Mouse (Mus musculus): ENCODE measurements at regions not wholly inside any gene's neighbourhood (a gene's known extent, or its start where the extent isn't known, plus 50 kb on each side); places are given as distances from the start of the nearest gene placed in this dataset.

GRCm38 (mm10) chr1:44957125-44957524, 354.2 kb upstream of the Col3a1 start:
- Histone ChIP-seq H3K4me1 (ENCODE audit: control insufficient read depth, insufficient read depth, low read length) (no peaks in the 10 kb centered on the region), H3K27ac (ENCODE audit: insufficient read depth, low read length) (no peak overlapping the region), H3K27me3 (ENCODE audit: control insufficient read depth, insufficient read depth, low read length) (no peaks in the 10 kb centered on the region), H3K4me3 (replicated peaks; ENCODE audit: insufficient read depth, low read depth, low read length) (no peak overlapping the region)
- WGBS = 72% methylated on average over 4 of the region's 4 CpGs
- no peak for DNase-seq
- TF ChIP-seq CTCF (IDR thresholded peaks at IDR 0.05; ENCODE audit: borderline replicate concordance, insufficient read depth, low read depth, low read length) = no peak
- TF ChIP-seq POLR2A (IDR thresholded peaks at IDR 0.05; ENCODE audit: borderline replicate concordance, insufficient read depth, low read length) = no peak

GRCm38 (mm10) chr1:44987171-44987570, 324.2 kb upstream of the Col3a1 start:
- WGBS = 63% methylated on average over 3 of the region's 3 CpGs
- no peaks in the 10 kb centered on the region for H3K4me1 ChIP-seq (ENCODE audit: control insufficient read depth, insufficient read depth, low read length)
- TF ChIP-seq CTCF (IDR thresholded peaks at IDR 0.05; ENCODE audit: borderline replicate concordance, insufficient read depth, low read depth, low read length) (no peak), POLR2A (IDR thresholded peaks at IDR 0.05; ENCODE audit: borderline replicate concordance, insufficient read depth, low read length) (no peak)
- no peak overlapping the region for H3K4me3 ChIP-seq (replicated peaks; ENCODE audit: insufficient read depth, low read depth, low read length)
- no peaks in the 10 kb centered on the region for H3K27me3 ChIP-seq (ENCODE audit: control insufficient read depth, insufficient read depth, low read length)
- no peak overlapping the region for H3K27ac ChIP-seq (ENCODE audit: insufficient read depth, low read length)
- DNase-seq = no peak

GRCm38 (mm10) chr1:45020516-45020915, 290.8 kb upstream of the Col3a1 start:
- H3K4me3 ChIP-seq (replicated peaks; ENCODE audit: insufficient read depth, low read depth, low read length) = no peak overlapping the region
- H3K27me3 ChIP-seq (ENCODE audit: control insufficient read depth, insufficient read depth, low read length) = no peaks in the 10 kb centered on the region
- no peak for DNase-seq
- H3K27ac ChIP-seq (ENCODE audit: insufficient read depth, low read length) = no peak overlapping the region
- TF ChIP-seq POLR2A (IDR thresholded peaks at IDR 0.05; ENCODE audit: borderline replicate concordance, insufficient read depth, low read length) = no peak
- TF ChIP-seq CTCF (IDR thresholded peaks at IDR 0.05; ENCODE audit: borderline replicate concordance, insufficient read depth, low read depth, low read length) = no peak
- H3K4me1 ChIP-seq (ENCODE audit: control insufficient read depth, insufficient read depth, low read length) = no peaks in the 10 kb centered on the region

GRCm38 (mm10) chr1:45021234-45021633, 290.1 kb upstream of the Col3a1 start:
- WGBS = 51% methylated on average over 2 of the region's 2 CpGs
- H3K4me1 ChIP-seq (ENCODE audit: control insufficient read depth, insufficient read depth, low read length) = no peaks in the 10 kb centered on the region
- DNase-seq = no peak
- TF ChIP-seq CTCF (IDR thresholded peaks at IDR 0.05; ENCODE audit: borderline replicate concordance, insufficient read depth, low read depth, low read length) (no peak), POLR2A (IDR thresholded peaks at IDR 0.05; ENCODE audit: borderline replicate concordance, insufficient read depth, low read length) (no peak)
- no peak overlapping the region for H3K27ac ChIP-seq (ENCODE audit: insufficient read depth, low read length)
- no peaks in the 10 kb centered on the region for H3K27me3 ChIP-seq (ENCODE audit: control insufficient read depth, insufficient read depth, low read length)
- H3K4me3 ChIP-seq (replicated peaks; ENCODE audit: insufficient read depth, low read depth, low read length) = no peak overlapping the region

- peak in 1 of 2 experiments; percentile 0 for DNase-seq
- 87% methylated on average over 1 of the region's 1 CpGs for WGBS
These were observed 289.0 kb upstream of the Col3a1 start for GRCm38 (mm10) chr1:45022146-45022841.

GRCm38 (mm10) chr1:45023336-45023735, 288.0 kb upstream of the Col3a1 start:
- no peak overlapping the region for H3K4me3 ChIP-seq (replicated peaks; ENCODE audit: insufficient read depth, low read depth, low read length)
- no peak for TF ChIP-seq POLR2A (IDR thresholded peaks at IDR 0.05; ENCODE audit: borderline replicate concordance, insufficient read depth, low read length)
- TF ChIP-seq CTCF (IDR thresholded peaks at IDR 0.05; ENCODE audit: borderline replicate concordance, insufficient read depth, low read depth, low read length) = no peak
- H3K27ac ChIP-seq (ENCODE audit: insufficient read depth, low read length) = no peak overlapping the region
- DNase-seq = no peak
- no peaks in the 10 kb centered on the region for H3K4me1 ChIP-seq (ENCODE audit: control insufficient read depth, insufficient read depth, low read length)
- WGBS = 71% methylated on average over 3 of the region's 3 CpGs
- no peaks in the 10 kb centered on the region for H3K27me3 ChIP-seq (ENCODE audit: control insufficient read depth, insufficient read depth, low read length)

More at GRCm38 (mm10) chr1:45022146-45022841, 289.0 kb upstream of the Col3a1 start:
- no peak overlapping the region for H3K27ac ChIP-seq (ENCODE audit: insufficient read depth, low read length)
- H3K4me1 ChIP-seq (ENCODE audit: control insufficient read depth, insufficient read depth, low read length) = no peaks in the 10 kb centered on the region
- no peak overlapping the region for H3K4me3 ChIP-seq (replicated peaks; ENCODE audit: insufficient read depth, low read depth, low read length)
- H3K27me3 ChIP-seq (ENCODE audit: control insufficient read depth, insufficient read depth, low read length) = no peaks in the 10 kb centered on the region
- no peak for TF ChIP-seq CTCF (IDR thresholded peaks at IDR 0.05; ENCODE audit: borderline replicate concordance, insufficient read depth, low read depth, low read length)
- TF ChIP-seq POLR2A (IDR thresholded peaks at IDR 0.05; ENCODE audit: borderline replicate concordance, insufficient read depth, low read length) = no peak

GRCm38 (mm10) chr1:45031436-45032027, 279.8 kb upstream of the Col3a1 start:
- no peaks in the 10 kb centered on the region for H3K4me1 ChIP-seq (ENCODE audit: control insufficient read depth, insufficient read depth, low read length)
- H3K4me3 ChIP-seq (replicated peaks; ENCODE audit: insufficient read depth, low read depth, low read length) = no peak overlapping the region
- WGBS = 65% methylated on average over 4 of the region's 4 CpGs
- no peak overlapping the region for H3K27ac ChIP-seq (ENCODE audit: insufficient read depth, low read length)
- TF ChIP-seq POLR2A (IDR thresholded peaks at IDR 0.05; ENCODE audit: borderline replicate concordance, insufficient read depth, low read length) (no peak), CTCF (IDR thresholded peaks at IDR 0.05; ENCODE audit: borderline replicate concordance, insufficient read depth, low read depth, low read length) (no peak)
- no peaks in the 10 kb centered on the region for H3K27me3 ChIP-seq (ENCODE audit: control insufficient read depth, insufficient read depth, low read length)
- no peak for DNase-seq

GRCm38 (mm10) chr1:45033343-45033742, 278.0 kb upstream of the Col3a1 start:
- WGBS = 88% methylated on average over 7 of the region's 7 CpGs
- H3K27ac ChIP-seq (ENCODE audit: insufficient read depth, low read length) = no peak overlapping the region
- no peak for TF ChIP-seq CTCF (IDR thresholded peaks at IDR 0.05; ENCODE audit: borderline replicate concordance, insufficient read depth, low read depth, low read length)
- no peak for TF ChIP-seq POLR2A (IDR thresholded peaks at IDR 0.05; ENCODE audit: borderline replicate concordance, insufficient read depth, low read length)
- H3K4me1 ChIP-seq (ENCODE audit: control insufficient read depth, insufficient read depth, low read length) = no peaks in the 10 kb centered on the region
- no peaks in the 10 kb centered on the region for H3K27me3 ChIP-seq (ENCODE audit: control insufficient read depth, insufficient read depth, low read length)
- H3K4me3 ChIP-seq (replicated peaks; ENCODE audit: insufficient read depth, low read depth, low read length) = no peak overlapping the region
- no peak for DNase-seq
